Mouse (Mus musculus) midbrain, embryonic 12.5 days (tissue): ENCODE data around the gene Psg17. TPM values are rescaled to one million over a fixed set of nuclear protein-coding genes. Genes with fewer than 3 reads are reported as not detected.
"Not testable (repeated sequence)": the region's sequence is repeated elsewhere in the genome, so short reads cannot be mapped to it uniquely, and the experiment has no call there.

ENCODE experiments used
- ATAC-seq: fragments of 200-750 bp; cut with Nextera tagmentation; 2 replicates; pipeline ENCODE4 v1.8.0; 2017; ENCODE audit warnings: low read depth, moderate TSS enrichment, moderate library complexity; ENCODE audit not compliant: low FRiP score
- H3K27ac ChIP-seq: fragments of 300-500 bp; sonication (generic); replicated peaks from 2 replicates; pipeline ENCODE4 v1.5.1; 2016; ENCODE audit warnings: mild to moderate bottlenecking
- H3K27me3 ChIP-seq: fragments of 300-500 bp; sonication (generic); 2 replicates; pipeline ENCODE4 v1.6.1; 2016; ENCODE audit warnings: mild to moderate bottlenecking
- H3K36me3 ChIP-seq: fragments of 300-500 bp; sonication (generic); 2 replicates; pipeline ENCODE4 v1.6.1; 2016
- H3K4me1 ChIP-seq: fragments of 300-500 bp; sonication (generic); 2 replicates; pipeline ENCODE4 v1.6.1; 2016
- H3K4me2 ChIP-seq: fragments of 300-500 bp; sonication (generic); replicated peaks from 2 replicates; pipeline ENCODE4 v1.6.1; 2016; ENCODE audit warnings: mild to moderate bottlenecking, moderate library complexity
- H3K4me3 ChIP-seq: fragments of 300-500 bp; sonication (generic); 2 replicates; pipeline ENCODE4 v1.5.1; 2016; ENCODE audit warnings: mild to moderate bottlenecking
- H3K9ac ChIP-seq: fragments of 300-500 bp; sonication (generic); replicated peaks from 2 replicates; pipeline ENCODE4 v1.6.1; 2016; ENCODE audit warnings: mild to moderate bottlenecking, moderate library complexity
- H3K9me3 ChIP-seq: fragments of 300-500 bp; sonication (generic); 2 replicates; pipeline ENCODE4 v1.6.1; 2016; ENCODE audit warnings: mild to moderate bottlenecking
- WGBS: fragments of 180-500 bp; shearing (Covaris S2); methylation state at CpG from one replicate; pipeline ENCODE4 v1.1.7; 2016; 5-methylcytosine and 5-hydroxymethylcytosine counted together
- polyA plus RNA-seq: library from polyadenylated mRNA; unstranded; fragments of >200 nt; fragmentation: Nextera tagmentation; extraction: Ambion mirVana; gene quantifications from 2 replicates; pipeline ENCODE4 v1.2.1, GENCODE M21; 2016

Psg17 gene
- polyA plus RNA-seq, 1 experiment from 2014 or later: 0.08 TPM

DNA sequence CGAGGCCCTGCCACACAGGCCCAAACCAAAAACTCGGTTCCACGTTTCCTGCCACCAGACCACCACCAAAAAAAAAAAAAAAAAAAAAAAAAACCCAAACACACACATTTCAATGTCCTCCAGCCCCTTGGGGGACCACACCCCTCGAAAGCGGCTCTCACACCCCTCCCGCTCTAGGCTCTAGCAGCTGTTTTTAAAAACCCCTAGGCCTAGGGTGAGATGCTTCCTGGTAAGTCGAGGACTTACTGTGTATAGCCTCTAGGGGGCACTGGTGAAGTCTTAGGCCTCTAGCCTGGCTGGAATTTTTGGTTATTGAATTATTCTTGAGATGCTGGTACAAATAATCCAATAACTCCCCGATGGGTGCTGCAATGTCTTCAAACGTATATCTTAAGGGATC is 7.2 kb upstream of the Psg17 start:
- H3K9me3 ChIP-seq: no peaks in the 10 kb centered on the region
- H3K27ac ChIP-seq: no peak overlapping the region
- no peak overlapping the region for H3K9ac ChIP-seq
- H3K4me1 ChIP-seq: no peaks in the 10 kb centered on the region
- no peak for ATAC-seq
- H3K4me2 ChIP-seq: no peak overlapping the region
- no peaks in the 10 kb centered on the region for H3K36me3 ChIP-seq
- H3K27me3 ChIP-seq: no peaks in the 10 kb centered on the region
- WGBS: 61% methylated on average over 9 of the region's 9 CpGs
- H3K4me3 ChIP-seq: no peak overlapping the region

DNA sequence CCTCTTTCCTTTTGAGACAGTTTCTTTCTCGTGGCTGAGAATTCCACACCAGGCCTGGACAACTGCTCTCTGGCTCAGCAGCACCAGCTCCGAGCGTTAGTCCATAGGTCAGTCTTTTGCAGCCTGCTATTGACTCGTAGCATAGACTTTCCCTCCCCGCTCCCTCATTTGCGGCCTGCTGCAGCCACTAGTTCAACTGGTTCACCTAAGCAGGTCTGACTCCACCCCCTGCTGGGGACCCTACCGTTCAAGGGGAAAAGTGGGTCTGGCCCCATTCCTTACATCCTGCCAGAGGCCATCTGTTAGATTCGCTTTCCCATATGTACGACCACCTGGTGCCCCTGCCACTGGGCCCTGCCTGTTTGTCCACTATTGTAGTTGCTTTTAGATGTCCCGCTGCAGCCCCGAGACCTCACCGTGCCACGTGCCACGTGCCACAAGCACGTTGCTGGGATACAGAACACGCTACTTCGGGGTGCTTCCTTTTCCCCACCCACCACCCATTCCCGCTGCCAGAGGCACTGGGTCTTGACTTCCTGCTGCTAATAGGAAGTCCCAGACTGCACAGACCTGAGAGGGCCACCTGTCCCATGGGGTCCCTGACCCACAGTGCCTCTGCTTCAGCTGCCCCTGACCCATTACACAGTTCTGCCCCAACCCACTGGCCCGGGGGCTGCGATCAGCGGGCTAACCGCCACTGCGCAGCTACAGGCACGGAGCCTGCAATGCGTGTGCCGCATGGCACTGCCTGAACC is 6.6 kb upstream of the Psg17 start:
- no peak overlapping the region; the same call in 1 of the 2 replicates for H3K4me2 ChIP-seq
- H3K4me1 ChIP-seq: no peaks in the 10 kb centered on the region
- WGBS: 61% methylated on average over 26 of the region's 26 CpGs
- peak; percentile 30; the same call in 1 of the 2 replicates for ATAC-seq
- no peak overlapping the region for H3K9ac ChIP-seq
- H3K27ac ChIP-seq: no peak overlapping the region
- no peaks in the 10 kb centered on the region for H3K36me3 ChIP-seq
- H3K4me3 ChIP-seq: no peak overlapping the region
- no peaks in the 10 kb centered on the region for H3K27me3 ChIP-seq
- H3K9me3 ChIP-seq: no peaks in the 10 kb centered on the region

DNA sequence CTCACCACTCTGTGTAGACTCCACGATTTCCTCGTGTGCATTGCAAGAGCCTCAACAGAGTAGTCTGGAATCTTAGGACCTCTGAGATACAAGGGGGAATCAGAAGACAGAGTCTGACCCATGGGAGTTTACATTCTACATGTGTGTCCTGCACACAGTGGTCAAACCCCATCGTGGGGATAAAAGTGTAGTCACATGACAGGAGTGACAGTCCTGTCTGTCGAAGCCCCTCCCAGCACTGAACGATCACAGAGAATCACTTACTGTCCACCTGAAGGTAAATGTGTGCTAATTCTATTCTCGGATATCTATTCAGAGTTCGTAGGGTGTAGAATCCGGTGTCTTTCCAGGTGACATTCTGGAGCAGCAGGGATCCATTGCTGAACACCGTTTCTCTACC is 3.1 kb downstream of the Psg17 start:
- H3K9ac ChIP-seq: no peak overlapping the region
- H3K36me3 ChIP-seq: no peaks in the 10 kb centered on the region
- H3K4me1 ChIP-seq: no peaks in the 10 kb centered on the region
- no peak overlapping the region for H3K4me2 ChIP-seq
- WGBS: 84% methylated on average over 9 of the region's 9 CpGs
- no peak overlapping the region for H3K4me3 ChIP-seq
- no peak overlapping the region for H3K27ac ChIP-seq
- no peaks in the 10 kb centered on the region; the same call in 1 of the 2 replicates for H3K27me3 ChIP-seq
- H3K9me3 ChIP-seq: no peaks in the 10 kb centered on the region
- no peak for ATAC-seq

- no peaks in the 10 kb centered on the region for H3K9me3 ChIP-seq
- no peaks in the 10 kb centered on the region for H3K36me3 ChIP-seq
- H3K4me2 ChIP-seq: no peak overlapping the region
- no peak overlapping the region for H3K4me3 ChIP-seq
- H3K27me3 ChIP-seq: no peaks in the 10 kb centered on the region
- H3K27ac ChIP-seq: no peak overlapping the region
- ATAC-seq: no peak
- no peaks in the 10 kb centered on the region for H3K4me1 ChIP-seq
- no peak overlapping the region for H3K9ac ChIP-seq
These were observed 17.9 kb downstream of the Psg17 start for GRCm38 (mm10) chr7:18803526-18803925.

- WGBS: 43% methylated on average over 3 of the region's 3 CpGs
- no peak overlapping the region for H3K4me3 ChIP-seq
- no peaks in the 10 kb centered on the region for H3K27me3 ChIP-seq
- H3K27ac ChIP-seq: no peak overlapping the region
- H3K4me1 ChIP-seq: no peaks in the 10 kb centered on the region
- no peak overlapping the region for H3K9ac ChIP-seq
- no peak overlapping the region for H3K4me2 ChIP-seq
- H3K36me3 ChIP-seq: no peaks in the 10 kb centered on the region
- no peak for ATAC-seq
- H3K9me3 ChIP-seq: no peaks in the 10 kb centered on the region
These were observed 22.3 kb downstream of the Psg17 start for GRCm38 (mm10) chr7:18799129-18799528.

DNA sequence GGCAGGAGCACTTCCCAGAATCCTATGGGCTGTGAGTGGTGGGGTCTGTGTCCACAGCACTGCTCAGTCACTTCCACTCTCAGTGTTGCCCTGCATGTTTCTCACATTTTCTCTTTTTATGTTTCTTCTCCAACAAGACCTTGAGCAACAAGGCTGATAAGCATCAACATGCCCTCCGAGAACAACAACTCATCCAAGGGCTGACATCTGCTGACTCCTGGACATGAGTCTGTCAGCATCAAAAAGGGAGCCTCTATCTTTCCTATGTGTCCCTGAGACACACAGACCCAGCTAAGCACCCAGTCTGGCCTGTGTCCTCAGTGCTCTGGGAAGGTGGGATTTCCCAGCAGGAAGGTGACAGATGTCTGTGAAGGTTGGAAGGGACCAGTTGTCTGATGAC is 23.0 kb downstream of the Psg17 start, which contains the start of gene Psg19:
Psg19 (minus strand) TSS at position 101 of the 400 bp plus-strand sequence.
- no peak for ATAC-seq
- no peaks in the 10 kb centered on the region for H3K4me1 ChIP-seq
- no peak within 1 kb of the TSS for H3K4me3 ChIP-seq
- H3K9ac ChIP-seq: no peak within 1 kb of the TSS
- no peaks in the 10 kb centered on the region for H3K9me3 ChIP-seq
- WGBS: 94% methylated on average over 1 of the region's 1 CpGs
- no peak within 1 kb of the TSS for H3K4me2 ChIP-seq
- H3K27me3 ChIP-seq: no peaks in the 10 kb centered on the region
- H3K36me3 ChIP-seq: no peaks in the 10 kb centered on the region
- H3K27ac ChIP-seq: no peak within 1 kb of the TSS

DNA sequence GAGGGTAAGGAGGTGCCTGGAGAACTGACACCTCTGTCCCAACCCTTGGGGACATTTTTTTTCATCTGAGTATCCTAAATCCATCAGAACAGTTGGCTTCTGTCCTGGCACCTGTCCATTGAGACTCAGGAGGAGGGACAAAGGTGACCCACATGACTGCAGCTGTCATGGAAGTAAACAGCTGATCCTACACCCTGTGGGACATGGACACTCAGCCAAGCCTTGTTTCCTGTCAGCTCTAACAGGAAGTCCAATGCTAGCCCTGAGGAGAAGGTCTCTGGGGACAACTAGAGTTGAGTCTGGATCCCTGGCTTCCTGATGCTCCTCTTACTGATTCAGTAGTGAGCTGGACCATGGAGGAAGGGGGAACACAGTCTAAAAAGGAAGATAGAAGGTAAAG is 30.7 kb downstream of the Psg17 start:
- H3K27ac ChIP-seq, ATAC-seq, H3K9me3 ChIP-seq, H3K27me3 ChIP-seq, H3K4me2 ChIP-seq, H3K4me3 ChIP-seq, H3K36me3 ChIP-seq, H3K9ac ChIP-seq, H3K4me1 ChIP-seq: not testable (repeated sequence)

DNA sequence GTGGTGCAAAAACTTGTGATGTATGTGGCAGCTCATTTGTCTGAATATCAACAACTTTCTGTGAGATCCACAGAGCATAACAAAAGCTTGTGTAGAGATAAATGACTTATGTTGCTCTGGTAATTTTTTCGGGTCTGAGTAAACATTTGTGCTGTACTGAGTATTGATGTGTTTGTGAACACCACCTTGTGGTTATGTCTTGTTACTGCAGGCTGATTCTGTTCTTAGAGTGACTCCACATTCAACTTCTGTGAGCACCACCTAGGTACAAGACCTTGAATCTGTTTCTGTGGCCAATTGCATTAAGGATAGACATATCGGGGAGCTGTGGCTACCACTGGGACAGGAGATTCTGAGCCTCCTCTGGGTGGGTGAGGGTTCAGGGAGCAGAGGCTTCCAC is 40.1 kb downstream of the Psg17 start:
- H3K27me3 ChIP-seq, H3K9ac ChIP-seq, H3K9me3 ChIP-seq, H3K4me3 ChIP-seq, H3K4me1 ChIP-seq, H3K36me3 ChIP-seq, ATAC-seq, H3K4me2 ChIP-seq, H3K27ac ChIP-seq: not testable (repeated sequence)
- whole genome bisulfite sequencing: 56% methylated on average over 2 of the region's 2 CpGs

GRCm38 (mm10) chr7:18779337-18779781 is 42.0 kb downstream of the Psg17 start:
- Histone ChIP-seq H3K9me3 (no peaks in the 10 kb centered on the region), H3K27me3 (no peaks in the 10 kb centered on the region), H3K9ac (no peak overlapping the region), H3K4me2 (no peak overlapping the region), H3K36me3 (no peaks in the 10 kb centered on the region), H3K27ac (no peak overlapping the region), H3K4me3 (no peak overlapping the region), H3K4me1 (no peaks in the 10 kb centered on the region)
- ATAC-seq: no peak

Other genes starting within 250 kb of the Psg17 start
- not detected in 2 replicates for gene Psg23, start 205.1 kb downstream of the Psg17 start, polyA plus RNA-seq
- gene Psg21, start 164.9 kb downstream of the Psg17 start, polyA plus RNA-seq: not detected in 2 replicates
- not detected in 2 replicates for gene Psg20, start 135.4 kb downstream of the Psg17 start, polyA plus RNA-seq
- not detected in 2 replicates for gene Psg22, start 103.5 kb downstream of the Psg17 start, polyA plus RNA-seq
- gene Psg19, start 23.1 kb downstream of the Psg17 start, polyA plus RNA-seq: not detected in 2 replicates
- 0.59 and 0.63 TPM in 2 replicates for gene Mill2, start 18.4 kb upstream of the Psg17 start, polyA plus RNA-seq
- 2.5 and 4.2 TPM in 2 replicates for gene Pglyrp1, start 49.7 kb upstream of the Psg17 start, polyA plus RNA-seq
- 34.7 and 38.7 TPM in 2 replicates for gene Ccdc61, start 88.8 kb upstream of the Psg17 start, polyA plus RNA-seq
- gene Nova2, start 104.3 kb upstream of the Psg17 start, polyA plus RNA-seq: 12.0 and 13.5 TPM in 2 replicates
- gene Nanos2, start 165.8 kb upstream of the Psg17 start, polyA plus RNA-seq: 0.20 and 0.33 TPM in 2 replicates
- 5.3 and 6.1 TPM in 2 replicates for gene Mypop, start 169.6 kb upstream of the Psg17 start, polyA plus RNA-seq
- gene Irf2bp1, start 182.4 kb upstream of the Psg17 start, polyA plus RNA-seq: 41.6 and 43.1 TPM in 2 replicates
- gene Foxa3, start 201.9 kb upstream of the Psg17 start, polyA plus RNA-seq: 0.09 and 0.10 TPM in 2 replicates
- 51.5 and 53.5 TPM in 2 replicates for gene Sympk, start 202.8 kb upstream of the Psg17 start, polyA plus RNA-seq
- not detected in 2 replicates for gene Rsph6a, start 233.1 kb upstream of the Psg17 start, polyA plus RNA-seq